Mouse (Mus musculus) heart, embryonic 16.5 days (tissue): ENCODE measurements around the gene Sept8. TPM values are rescaled to one million over a fixed set of nuclear protein-coding genes. Genes with fewer than 3 reads are reported as not detected.

Experiments used
- ATAC-seq: fragments of 200-750 bp; cut with Nextera tagmentation; replicated peaks from 2 replicates; pipeline ENCODE4 v1.8.0; 2017; ENCODE audit warnings: moderate number of reproducible peaks; ENCODE audit not compliant: insufficient read depth, low FRiP score; ENCODE audit errors: extremely low read depth
- H3K27ac ChIP-seq: fragments of 300-500 bp; sonication (generic); 2 replicates; pipeline ENCODE4 v1.5.1; 2014; ENCODE audit warnings: mild to moderate bottlenecking, low read length, control low read depth, moderate library complexity
- H3K27me3 ChIP-seq: fragments of 300-500 bp; sonication (generic); 2 replicates; pipeline ENCODE4 v1.6.1; 2014; ENCODE audit warnings: low read length, mixed read lengths; ENCODE audit not compliant: control insufficient read depth, insufficient read depth
- H3K36me3 ChIP-seq: fragments of 300-500 bp; sonication (generic); 2 replicates; pipeline ENCODE4 v1.6.1; 2014; ENCODE audit not compliant: control insufficient read depth, insufficient read depth
- H3K4me1 ChIP-seq: fragments of 300-500 bp; sonication (generic); 2 replicates; pipeline ENCODE4 v1.6.1; 2014; ENCODE audit warnings: low read length, mixed read lengths; ENCODE audit not compliant: control insufficient read depth, insufficient read depth
- H3K4me2 ChIP-seq: fragments of 300-500 bp; sonication (generic); 2 replicates; pipeline ENCODE4 v1.6.1; 2014; ENCODE audit warnings: low read depth, mild to moderate bottlenecking, control low read depth, low read length
- H3K4me3 ChIP-seq: fragments of 300-500 bp; sonication (generic); 2 replicates; pipeline ENCODE4 v1.5.1; 2014; ENCODE audit warnings: mild to moderate bottlenecking, control low read depth, low read length
- H3K9ac ChIP-seq: fragments of 300-500 bp; sonication (generic); 2 replicates; pipeline ENCODE4 v1.6.1; 2014; ENCODE audit warnings: low read length, control low read depth
- H3K9me3 ChIP-seq: fragments of 300-500 bp; sonication (generic); replicated peaks from 2 replicates; pipeline ENCODE4 v1.6.1; 2016; ENCODE audit warnings: low read length; ENCODE audit not compliant: control insufficient read depth
- WGBS: fragments of 180-500 bp; shearing (Covaris S2); extraction: QIAGEN DNeasy Blood & Tissue Kit; methylation state at CpG from one replicate; pipeline ENCODE4 v1.1.7; 2014; 5-methylcytosine and 5-hydroxymethylcytosine counted together
- polyA plus RNA-seq: library from polyadenylated mRNA; unstranded; fragments of >200 nt; fragmentation: Nextera tagmentation; extraction: Ambion mirVana; gene quantifications from 2 replicates; pipeline ENCODE4 v1.2.1, GENCODE M21; 2015

Sept8 gene
- polyA plus RNA-seq, 1 experiment from 2014 or later = 22.9 TPM

GRCm38 (mm10) chr11:53505026-53505663 is 13.9 kb upstream of the Sept8 start:
- ATAC-seq = no peak
- WGBS = 72% methylated on average over 5 of the region's 5 CpGs
- no peaks in the 10 kb centered on the region for H3K9me3 ChIP-seq
- no peak overlapping the region for H3K4me3 ChIP-seq
- no peak overlapping the region for H3K4me2 ChIP-seq
- H3K27ac ChIP-seq = no peak overlapping the region
- no peaks in the 10 kb centered on the region for H3K27me3 ChIP-seq
- H3K9ac ChIP-seq = no peak overlapping the region
- no peaks in the 10 kb centered on the region for H3K36me3 ChIP-seq
- H3K4me1 ChIP-seq = no peaks in the 10 kb centered on the region; the same call in 1 of the 2 replicates

DNA sequence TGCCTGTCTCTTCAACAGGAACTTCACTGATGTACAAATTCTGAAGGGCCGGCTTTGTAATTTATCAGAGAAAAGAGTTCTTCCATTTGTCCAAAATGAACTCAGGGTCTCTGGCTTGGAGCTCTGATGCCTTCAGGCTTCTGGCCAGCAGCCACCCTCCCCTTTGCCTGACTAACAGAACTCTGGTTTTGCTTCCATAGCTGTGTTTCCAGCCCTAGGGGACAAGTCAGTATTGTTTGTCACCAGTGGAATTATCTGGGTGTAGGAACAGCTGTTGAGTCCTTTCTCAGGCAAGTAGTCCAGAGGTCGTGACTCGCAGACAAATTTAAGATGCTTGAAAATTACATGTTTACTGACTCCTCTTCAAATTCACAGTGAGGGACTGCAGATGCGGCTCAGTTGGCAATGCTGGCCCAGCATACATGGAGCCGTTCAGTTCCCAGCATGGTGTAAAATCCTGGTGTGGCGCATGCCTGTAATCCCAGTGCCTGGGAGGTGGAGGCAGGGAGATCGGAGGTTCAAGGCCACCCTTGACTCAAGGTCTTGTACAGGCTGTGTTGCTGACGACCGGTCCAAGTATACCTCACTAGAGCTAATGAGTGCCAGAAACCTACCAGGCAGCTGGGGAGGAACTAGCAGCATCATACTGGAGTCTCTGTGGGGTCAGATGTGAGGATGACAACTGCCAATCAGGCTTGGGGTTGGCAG is 11.8 kb upstream of the Sept8 start:
- no peak overlapping the region for H3K4me2 ChIP-seq
- no peaks in the 10 kb centered on the region for H3K9me3 ChIP-seq
- no peaks in the 10 kb centered on the region; the same call in 1 of the 2 replicates for H3K4me1 ChIP-seq
- H3K27ac ChIP-seq = no peak overlapping the region
- WGBS = 81% methylated on average over 9 of the region's 9 CpGs
- H3K4me3 ChIP-seq = no peak overlapping the region
- H3K27me3 ChIP-seq = no peaks in the 10 kb centered on the region
- no peak for ATAC-seq
- no peak overlapping the region for H3K9ac ChIP-seq
- no peaks in the 10 kb centered on the region for H3K36me3 ChIP-seq

DNA sequence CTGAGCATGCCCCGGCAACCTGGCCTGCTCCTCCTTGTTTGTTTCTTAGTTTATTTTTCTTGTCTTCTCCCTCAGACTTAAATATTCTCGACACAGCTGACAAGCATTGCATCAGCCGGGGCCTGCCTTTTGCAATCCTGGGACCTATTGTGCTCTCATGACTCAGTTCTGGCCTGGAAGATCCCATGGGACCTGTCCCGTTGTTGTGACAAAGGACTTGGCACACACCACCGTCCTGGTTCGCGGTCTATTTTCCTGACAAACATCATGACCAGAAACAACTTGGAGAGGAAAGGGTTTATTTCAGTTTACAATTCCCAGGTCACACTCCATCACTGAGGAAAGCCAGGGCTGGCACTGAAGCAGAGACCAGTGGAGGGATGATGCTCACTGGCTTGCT is 10.9 kb upstream of the Sept8 start:
- Histone ChIP-seq H3K27me3 (no peaks in the 10 kb centered on the region), H3K9me3 (no peaks in the 10 kb centered on the region), H3K4me3 (no peak overlapping the region), H3K4me2 (no peak overlapping the region), H3K36me3 (no peaks in the 10 kb centered on the region), H3K4me1 (no peaks in the 10 kb centered on the region; the same call in 1 of the 2 replicates), H3K9ac (no peak overlapping the region), H3K27ac (no peak overlapping the region)
- no peak for ATAC-seq
- 56% methylated on average over 7 of the region's 7 CpGs for WGBS

DNA sequence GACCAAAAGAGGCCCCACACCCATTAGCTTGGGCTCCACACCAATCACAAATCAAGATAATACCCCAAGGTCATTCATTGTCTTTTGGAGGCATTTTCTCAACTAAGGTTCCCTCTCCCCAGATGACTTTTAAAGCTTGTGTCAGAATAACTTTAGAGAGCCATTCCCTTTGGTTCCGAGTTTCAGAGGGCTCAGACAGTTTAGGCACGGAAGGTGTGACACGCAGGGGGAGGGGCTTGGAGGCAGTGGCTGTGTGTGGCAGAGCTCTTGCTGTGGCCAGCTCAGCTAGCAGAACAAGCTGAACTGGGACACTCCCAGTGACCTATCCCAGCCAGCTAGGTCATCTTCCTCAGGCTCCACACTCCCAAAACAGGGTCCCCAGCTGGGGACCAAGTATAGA is 10.5 kb upstream of the Sept8 start:
- no peaks in the 10 kb centered on the region; the same call in 1 of the 2 replicates for H3K4me1 ChIP-seq
- 49% methylated on average over 3 of the region's 3 CpGs for WGBS
- H3K36me3 ChIP-seq = no peaks in the 10 kb centered on the region
- no peak overlapping the region for H3K4me2 ChIP-seq
- ATAC-seq = no peak
- H3K27me3 ChIP-seq = no peaks in the 10 kb centered on the region
- no peak overlapping the region for H3K4me3 ChIP-seq
- H3K9me3 ChIP-seq = no peaks in the 10 kb centered on the region
- H3K9ac ChIP-seq = no peak overlapping the region
- H3K27ac ChIP-seq = no peak overlapping the region

GRCm38 (mm10) chr11:53510351-53510750 is 8.7 kb upstream of the Sept8 start:
- ATAC-seq = no peak
- 34% methylated on average over 5 of the region's 5 CpGs for WGBS
- no peak overlapping the region for H3K4me2 ChIP-seq

DNA sequence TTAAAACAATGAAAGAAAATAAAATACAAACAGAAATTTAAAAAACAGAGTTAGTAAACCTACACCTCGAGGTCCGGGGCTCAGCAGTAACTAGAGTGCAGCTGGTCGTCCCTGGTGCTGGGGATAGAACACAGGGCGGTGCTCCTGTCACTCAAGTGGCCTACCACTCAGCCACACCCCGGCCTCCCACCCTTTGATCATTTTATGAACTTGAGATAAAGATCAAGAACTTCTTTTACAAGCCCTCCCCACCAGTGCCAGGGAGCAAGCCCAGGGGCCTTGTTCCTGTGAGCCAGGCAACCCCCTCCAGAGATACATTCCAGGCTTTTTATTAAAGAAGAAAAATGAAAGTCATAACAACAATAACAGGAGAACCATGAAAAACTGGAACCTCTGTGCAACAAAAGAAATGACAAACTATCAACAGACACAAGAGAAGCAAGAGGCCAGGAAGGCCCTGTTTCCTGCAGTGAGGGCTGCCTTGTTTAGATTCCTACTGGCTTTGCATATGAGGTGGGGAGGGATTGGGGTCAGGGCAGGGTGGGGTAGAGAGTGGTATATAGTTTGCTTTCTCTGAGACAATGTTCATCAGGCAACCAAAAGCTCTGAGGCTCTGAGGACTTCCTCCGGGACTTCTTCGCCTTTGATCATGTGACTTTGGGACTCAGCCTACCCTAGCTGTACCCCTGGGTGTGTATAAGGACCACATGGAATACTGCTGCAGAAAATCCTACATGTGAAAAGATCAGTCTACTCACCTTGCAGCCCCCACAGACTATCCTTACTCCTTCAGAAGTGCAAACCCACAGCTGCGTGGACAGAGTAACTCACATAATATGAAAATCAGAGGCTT is 2.1 kb upstream of the Sept8 start:
- Histone ChIP-seq H3K4me3 (no peak overlapping the region), H3K9ac (no peak overlapping the region), H3K27ac (no peak overlapping the region), H3K9me3 (no peaks in the 10 kb centered on the region), H3K4me1 (peaks cover 15% of the 10 kb centered on the region), H3K27me3 (no peaks in the 10 kb centered on the region), H3K36me3 (no peaks in the 10 kb centered on the region), H3K4me2 (no peak overlapping the region)
- no peak for ATAC-seq
- WGBS = 51% methylated on average over 8 of the region's 8 CpGs

More at GRCm38 (mm10) chr11:53510351-53510750, 8.7 kb upstream of the Sept8 start:
- no peak overlapping the region for H3K4me3 ChIP-seq
- H3K27me3 ChIP-seq = no peaks in the 10 kb centered on the region
- H3K27ac ChIP-seq = no peak overlapping the region
- no peaks in the 10 kb centered on the region for H3K9me3 ChIP-seq
- no peaks in the 10 kb centered on the region for H3K36me3 ChIP-seq
- no peaks in the 10 kb centered on the region; the same call in 1 of the 2 replicates for H3K4me1 ChIP-seq
- H3K9ac ChIP-seq = no peak overlapping the region

DNA sequence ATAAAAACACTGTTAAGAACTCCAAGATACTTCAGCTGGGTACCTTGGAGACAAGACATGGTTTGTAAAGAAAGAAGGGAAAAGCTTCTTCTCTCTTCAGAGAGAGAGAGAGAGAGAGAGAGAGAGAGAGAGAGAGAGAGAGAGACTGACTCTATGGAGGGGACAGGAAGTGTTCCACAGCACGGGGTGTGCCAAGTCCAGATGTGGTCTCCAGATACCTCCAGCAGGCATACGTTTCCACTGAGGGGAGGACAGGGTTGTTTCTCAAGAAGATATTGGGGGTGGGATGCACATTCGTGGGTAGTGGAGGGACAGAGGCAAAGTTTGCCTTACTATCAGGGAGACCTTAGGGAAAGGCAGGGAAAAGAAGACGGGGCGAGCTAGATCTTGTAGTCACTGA is 298 bp upstream of the Sept8 start:
- WGBS = 53% methylated on average over 5 of the region's 5 CpGs
- Histone ChIP-seq H3K4me3 (no peak overlapping the region), H3K9me3 (no peaks in the 10 kb centered on the region), H3K4me1 (peaks cover 32% of the 10 kb centered on the region), H3K36me3 (no peaks in the 10 kb centered on the region), H3K27me3 (no peaks in the 10 kb centered on the region), H3K4me2 (no peak overlapping the region), H3K9ac (no peak overlapping the region), H3K27ac (no peak overlapping the region)
- ATAC-seq = no peak

DNA sequence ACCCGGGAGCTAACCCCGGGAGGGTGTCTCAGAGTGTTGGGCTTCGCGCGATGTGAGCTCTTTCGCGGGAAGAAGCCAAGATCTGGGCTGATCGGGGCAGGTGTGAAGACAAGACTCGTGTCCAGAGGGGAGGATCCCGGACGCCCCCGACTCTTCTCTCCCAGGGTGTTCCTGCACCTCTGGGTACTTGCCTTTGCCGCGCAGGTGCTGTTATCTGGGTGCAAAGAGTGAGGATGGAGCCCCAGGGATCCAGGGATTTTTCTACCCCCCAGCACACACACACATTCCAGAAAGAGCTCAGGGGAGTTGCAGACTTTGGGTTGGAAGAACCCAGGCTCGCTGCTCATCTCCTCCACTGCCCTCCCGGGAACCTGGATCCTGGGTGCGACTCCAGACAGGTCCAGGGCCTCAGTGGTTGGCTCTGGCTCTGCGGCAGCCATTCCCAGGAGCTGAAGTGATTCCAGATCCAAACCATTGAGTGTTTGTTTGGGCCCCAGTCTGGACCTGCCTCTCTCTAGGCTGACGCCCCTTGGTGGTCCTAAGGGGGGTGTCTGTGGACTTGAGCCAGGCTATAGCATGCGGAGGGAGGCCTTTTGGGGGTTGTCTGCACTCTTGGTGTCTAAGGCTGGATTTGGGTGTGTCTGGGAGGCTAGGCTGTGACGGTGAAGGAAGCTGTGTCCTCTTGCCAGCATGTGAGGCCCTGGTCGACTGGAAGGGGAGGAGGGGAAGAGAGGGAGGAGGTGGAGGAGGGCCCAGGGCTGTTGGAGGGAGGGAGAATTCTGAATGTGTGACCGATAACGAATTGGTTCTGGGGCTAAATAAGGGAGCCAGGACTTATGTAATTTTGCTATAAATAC is 1.3 kb downstream of the Sept8 start:
- Histone ChIP-seq H3K9ac (peak overlapping the region; percentile 92), H3K27ac (peak overlapping the region; percentile 89), H3K4me2 (peak overlapping the region; percentile 73), H3K9me3 (no peaks in the 10 kb centered on the region), H3K27me3 (no peaks in the 10 kb centered on the region), H3K36me3 (no peaks in the 10 kb centered on the region), H3K4me1 (peaks cover 43% of the 10 kb centered on the region), H3K4me3 (peak overlapping the region; percentile 88)
- 1% methylated on average over 24 of the region's 24 CpGs for WGBS
- ATAC-seq = peak; percentile 66
